In genomic region chr13:43077485-43077884, GRCm38 (mm10) we compare ENCODE assay signal across 15 mouse cellular contexts.
"Had no signal": no experiment of that assay in that cellular context is flagged by ENCODE, and none has a peak within 500 bp of the region (broad histone marks: within the 10 kb centered on the region; RNA-seq: fewer than 3 reads in every experiment).

No protein-coding gene starts in this region.

- ATAC-seq: liver, postnatal 0 days; midbrain, embryonic 13.5 days had no signal

- H3K4me2 ChIP-seq: limb, embryonic 12.5 days; liver, embryonic 13.5 days; lung, embryonic 15.5 days; midbrain, embryonic 13.5 days; neural tube, embryonic 15.5 days had no signal

- H3K9me3 ChIP-seq: limb, embryonic 12.5 days; liver, embryonic 13.5 days; lung, embryonic 15.5 days; midbrain, embryonic 13.5 days; neural tube, embryonic 15.5 days had no signal

- H3K36me3 ChIP-seq: limb, embryonic 12.5 days; liver, embryonic 13.5 days; lung, embryonic 15.5 days had no signal

- H3K4me3 ChIP-seq: limb, embryonic 12.5 days; liver, embryonic 13.5 days; lung, embryonic 15.5 days; midbrain, embryonic 13.5 days; myocyte; neural tube, embryonic 15.5 days had no signal

- H3K4me1 ChIP-seq: limb, embryonic 12.5 days; liver, embryonic 13.5 days; lung, embryonic 15.5 days; midbrain, embryonic 13.5 days; neural tube, embryonic 15.5 days had no signal

- H3K9ac ChIP-seq: limb, embryonic 12.5 days; liver, embryonic 13.5 days; liver, postnatal 0 days; lung, embryonic 15.5 days; midbrain, embryonic 13.5 days; neural tube, embryonic 15.5 days had no signal

- DNase-seq: kidney, adult 9 months; kidney, postnatal 36 days; liver; liver, embryonic 13.5 days; liver, postnatal 0 days; lung, postnatal 14 days; thymus, postnatal 4 days had no signal

- H3K27me3 ChIP-seq: limb, embryonic 12.5 days; liver, embryonic 13.5 days; lung, embryonic 15.5 days; midbrain, embryonic 13.5 days; neural tube, embryonic 15.5 days had no signal

- H3K27ac ChIP-seq: kidney, postnatal 0 days; limb, embryonic 12.5 days; liver, embryonic 13.5 days; lung, embryonic 15.5 days; macrophage; midbrain, embryonic 13.5 days; neural tube, embryonic 15.5 days; stomach, postnatal 0 days had no signal
